Mouse (Mus musculus) granulocyte monocyte progenitor cell, adult 5-6 weeks (primary cell): Measurements from ENCODE around the gene Arhgap32. TPM values are rescaled to one million over a fixed set of nuclear protein-coding genes. Genes with fewer than 3 reads are reported as not detected.
"Not testable (repeated sequence)": the region's sequence is repeated elsewhere in the genome, so short reads cannot be mapped to it uniquely, and the experiment has no call there.

ENCODE experiments used
- ATAC-seq: replicated peaks from 2 replicates; pipeline ENCODE4 v1.8.0; 2016; ENCODE audit warnings: mild to moderate bottlenecking, moderate TSS enrichment, inconsistent platforms; ENCODE audit not compliant: poor library complexity, severe bottlenecking
- total RNA-seq, 2 experiments: library from RNA; stranded (forward) in 1 of 2; stranded (reverse) in 1 of 2; fragments of 200-712, 200-1000 nt in 1 of 2; fragments of >200 nt in 1 of 2; fragmentation: Nextera tagmentation in 1 of 2; gene quantifications; 2 replicates each; pipeline ENCODE4 v1.2.3; 2014 to 2017

The Arhgap32 gene
- total RNA-seq (2014; fragmentation: Nextera tagmentation) (14.7 and 26.2 TPM in 2 replicates), total RNA-seq (2017) (3.1 and 5.4 TPM in 2 replicates)

- no peak for ATAC-seq
Measured at GRCm38 (mm10) chr9:32115786-32116185, at the start of gene Arhgap32. Gene Arhgap32 (plus strand): TSS chr9:32116136.

GRCm38 (mm10) chr9:32072778-32073177 is 43.2 kb upstream of the Arhgap32 start:
- peak; percentile 80 for ATAC-seq

- ATAC-seq = peak; percentile 78
Measured at GRCm38 (mm10) chr9:32088106-32088776, 27.7 kb upstream of the Arhgap32 start.

- 0 out of 2 replicates have a peak, but pooled peaks have one; percentile 47 for ATAC-seq
Measured at GRCm38 (mm10) chr9:32088882-32089281, 27.1 kb upstream of the Arhgap32 start.

- no peak for ATAC-seq
Measured at GRCm38 (mm10) chr9:32093456-32093855, 22.5 kb upstream of the Arhgap32 start.

GRCm38 (mm10) chr9:32094351-32095120 is 21.4 kb upstream of the Arhgap32 start:
- peak; percentile 75 for ATAC-seq

GRCm38 (mm10) chr9:32095511-32095910 is 20.4 kb upstream of the Arhgap32 start:
- no peak for ATAC-seq

GRCm38 (mm10) chr9:32096541-32096940 is 19.4 kb upstream of the Arhgap32 start:
- no peak for ATAC-seq

- ATAC-seq = no peak
Measured at GRCm38 (mm10) chr9:32097123-32097522, 18.8 kb upstream of the Arhgap32 start.

- no peak for ATAC-seq
Measured at GRCm38 (mm10) chr9:32098425-32099155, 17.3 kb upstream of the Arhgap32 start.

GRCm38 (mm10) chr9:32100561-32100960 is 15.4 kb upstream of the Arhgap32 start:
- no peak for ATAC-seq

- ATAC-seq = no peak
Measured at GRCm38 (mm10) chr9:32101488-32101887, 14.4 kb upstream of the Arhgap32 start.

GRCm38 (mm10) chr9:32104670-32105069 is 11.3 kb upstream of the Arhgap32 start:
- ATAC-seq = no peak

- no peak for ATAC-seq
Measured at GRCm38 (mm10) chr9:32110376-32110775, 5.6 kb upstream of the Arhgap32 start.

GRCm38 (mm10) chr9:32116272-32116671 is 336 bp downstream of the Arhgap32 start:
- ATAC-seq = no peak

- peak; percentile 98 for ATAC-seq
Measured at GRCm38 (mm10) chr9:32117876-32118275, 1.9 kb downstream of the Arhgap32 start.

- ATAC-seq = no peak
Measured at GRCm38 (mm10) chr9:32118433-32118832, 2.5 kb downstream of the Arhgap32 start.

- no peak for ATAC-seq
Measured at GRCm38 (mm10) chr9:32119586-32119985, 3.6 kb downstream of the Arhgap32 start.

GRCm38 (mm10) chr9:32120162-32120561 is 4.2 kb downstream of the Arhgap32 start:
- ATAC-seq = no peak

GRCm38 (mm10) chr9:32121271-32121670 is 5.3 kb downstream of the Arhgap32 start:
- not testable (repeated sequence) for ATAC-seq

GRCm38 (mm10) chr9:32136195-32136594 is 20.3 kb downstream of the Arhgap32 start:
- no peak for ATAC-seq
